Mouse (Mus musculus): Measurements from ENCODE around the gene Rngtt. TPM values are rescaled to one million over a fixed set of nuclear protein-coding genes. Genes with fewer than 3 reads are reported as not detected.

The Rngtt gene
- polyA plus RNA-seq, 1 experiment from 2014 or later: 14.3 TPM

DNA sequence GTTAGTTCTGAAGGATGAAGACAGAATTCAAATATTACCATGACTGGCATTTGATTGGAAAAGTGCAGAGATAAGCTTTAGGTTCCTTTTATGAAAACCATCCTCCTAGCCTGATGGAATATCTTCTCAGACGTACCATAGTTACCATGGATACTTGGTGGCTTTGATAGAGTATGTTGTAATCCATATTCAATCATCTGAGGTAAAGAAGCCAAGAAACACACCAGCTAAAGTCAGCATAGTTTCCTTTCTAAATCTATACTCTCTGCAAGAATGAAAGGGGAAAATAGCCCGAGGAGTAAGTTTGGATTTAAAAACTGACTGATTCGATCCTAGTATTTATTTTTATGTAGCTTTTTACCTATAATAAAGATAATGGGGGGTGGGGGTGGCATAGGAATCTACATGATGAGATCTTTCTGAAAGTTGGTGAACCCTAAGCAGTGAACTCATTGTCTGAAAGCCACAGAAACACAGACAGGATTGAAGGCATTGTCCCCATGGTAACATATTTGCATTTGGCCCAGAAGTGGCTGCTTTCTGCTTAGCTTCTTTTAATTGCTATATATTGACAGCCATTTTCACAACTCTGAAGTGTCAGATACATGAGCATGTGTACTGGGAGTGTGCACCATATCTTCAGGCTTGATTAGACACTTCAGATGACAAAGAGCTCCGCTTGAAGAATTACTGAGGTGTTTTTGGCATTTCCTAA, 188.2 kb downstream of the Rngtt start:
- ATAC-seq (replicated peaks; ENCODE audit: low FRiP score, low read depth): no peak
- Histone ChIP-seq H3K4me1 (replicated peaks; ENCODE audit: insufficient read depth, low read length) (no peaks in the 10 kb centered on the region), H3K27ac (no peak overlapping the region), H3K4me3 (replicated peaks; ENCODE audit: low read depth, low read length) (no peak overlapping the region), H3K36me3 (ENCODE audit: insufficient read depth, low read length) (0 out of 2 replicates have a peak, but pooled peaks cover 3% of the 10 kb centered on the region), H3K9ac (ENCODE audit: low read depth, low read length) (no peak overlapping the region), H3K4me2 (ENCODE audit: low read length) (no peak overlapping the region), H3K9me3 (replicated peaks; ENCODE audit: low read length) (no peaks in the 10 kb centered on the region), H3K27me3 (ENCODE audit: insufficient read depth, low read length) (no peaks in the 10 kb centered on the region)
- no peak for DNase-seq (ENCODE audit: low spot score)
- no peak for TF ChIP-seq CTCF (IDR thresholded peaks at IDR 0.05; ENCODE audit: low read depth)
- WGBS: 90% methylated on average over 4 of the region's 4 CpGs

DNA sequence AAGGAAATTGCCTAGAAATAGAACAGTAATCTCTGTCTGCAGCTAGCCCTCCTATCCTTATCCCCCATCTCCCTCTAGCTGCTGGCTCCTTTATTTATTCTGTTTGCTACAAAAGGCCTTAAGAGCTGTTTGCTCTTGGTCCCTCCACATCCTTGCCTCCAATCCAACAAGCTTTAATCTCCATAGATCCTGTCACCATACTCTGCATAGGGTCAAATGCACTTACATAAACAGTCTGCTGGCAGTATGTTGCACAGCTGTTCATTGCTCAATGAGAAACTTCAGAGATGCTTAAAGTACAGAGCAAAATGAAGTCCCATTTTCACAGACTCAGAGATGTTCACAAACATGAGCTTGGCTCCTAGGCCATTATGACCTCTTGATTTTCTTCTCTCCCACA, 196.5 kb downstream of the Rngtt start:
- Histone ChIP-seq H3K36me3 (ENCODE audit: insufficient read depth, low read length) (0 out of 2 replicates have a peak, but pooled peaks cover 4% of the 10 kb centered on the region), H3K27ac (no peak overlapping the region), H3K9ac (ENCODE audit: low read depth, low read length) (no peak overlapping the region), H3K4me1 (replicated peaks; ENCODE audit: insufficient read depth, low read length) (no peaks in the 10 kb centered on the region), H3K4me2 (ENCODE audit: low read length) (no peak overlapping the region), H3K4me3 (replicated peaks; ENCODE audit: low read depth, low read length) (no peak overlapping the region), H3K27me3 (ENCODE audit: insufficient read depth, low read length) (no peaks in the 10 kb centered on the region), H3K9me3 (replicated peaks; ENCODE audit: low read length) (no peaks in the 10 kb centered on the region)
- DNase-seq (ENCODE audit: low spot score): peak; percentile 25
- TF ChIP-seq CTCF (IDR thresholded peaks at IDR 0.05; ENCODE audit: low read depth): no peak
- no peak for ATAC-seq (replicated peaks; ENCODE audit: low FRiP score, low read depth)

DNA sequence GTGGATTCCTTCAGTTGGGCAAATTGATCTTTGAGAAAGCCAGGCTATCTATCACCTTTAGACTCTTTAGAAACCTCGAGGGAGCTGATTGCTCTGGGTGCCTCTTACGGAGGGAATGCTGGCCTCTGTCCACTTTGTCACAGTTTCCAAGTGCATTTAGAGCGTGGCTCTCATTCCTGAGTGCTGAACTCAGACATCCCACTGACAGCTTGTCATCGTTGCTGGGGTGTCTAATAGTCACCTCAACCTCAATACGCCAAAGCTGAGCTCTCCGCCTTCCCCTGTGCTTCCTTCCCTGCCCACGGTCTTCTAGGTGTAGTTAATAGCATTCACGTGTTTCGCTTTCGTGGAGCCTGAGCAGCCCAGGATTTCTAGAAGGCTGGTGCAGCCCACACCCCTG, 200.4 kb downstream of the Rngtt start:
- no peak for ATAC-seq (replicated peaks; ENCODE audit: low FRiP score, low read depth)
- DNase-seq (ENCODE audit: low spot score): no peak
- no peaks in the 10 kb centered on the region for H3K27me3 ChIP-seq (ENCODE audit: insufficient read depth, low read length)
- no peak overlapping the region for H3K4me3 ChIP-seq (replicated peaks; ENCODE audit: low read depth, low read length)
- H3K9ac ChIP-seq (ENCODE audit: low read depth, low read length): no peak overlapping the region
- TF ChIP-seq CTCF (IDR thresholded peaks at IDR 0.05; ENCODE audit: low read depth): no peak
- H3K36me3 ChIP-seq (ENCODE audit: insufficient read depth, low read length): no peaks in the 10 kb centered on the region
- WGBS: 75% methylated on average over 10 of the region's 10 CpGs
- H3K4me1 ChIP-seq (replicated peaks; ENCODE audit: insufficient read depth, low read length): no peaks in the 10 kb centered on the region
- H3K9me3 ChIP-seq (replicated peaks; ENCODE audit: low read length): no peaks in the 10 kb centered on the region
- no peak overlapping the region for H3K27ac ChIP-seq
- no peak overlapping the region for H3K4me2 ChIP-seq (ENCODE audit: low read length)

DNA sequence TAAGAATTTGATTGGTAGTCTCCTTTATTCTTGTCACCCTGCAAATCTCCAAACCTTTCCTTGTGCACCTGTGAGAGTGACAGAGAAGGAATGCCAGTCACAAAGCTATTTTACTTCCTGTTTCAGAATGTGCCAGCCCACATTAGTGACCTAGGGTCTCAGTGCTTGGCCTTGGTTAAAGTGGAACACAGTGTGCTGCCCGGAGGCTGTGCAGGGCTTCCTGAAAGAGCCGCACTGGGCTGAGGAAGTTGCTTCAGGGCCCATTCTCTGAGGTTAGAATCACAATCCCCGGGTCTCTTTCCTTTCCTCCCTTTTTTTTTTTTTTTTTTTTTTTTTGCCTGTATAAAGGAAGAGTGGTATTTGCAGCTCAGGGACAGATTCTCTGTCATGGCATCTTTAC, 203.3 kb downstream of the Rngtt start:
- WGBS: 39% methylated on average over 3 of the region's 3 CpGs
- H3K4me2 ChIP-seq (ENCODE audit: low read length): no peak overlapping the region
- H3K36me3 ChIP-seq (ENCODE audit: insufficient read depth, low read length): no peaks in the 10 kb centered on the region
- H3K4me3 ChIP-seq (replicated peaks; ENCODE audit: low read depth, low read length): no peak overlapping the region
- no peaks in the 10 kb centered on the region for H3K9me3 ChIP-seq (replicated peaks; ENCODE audit: low read length)
- no peaks in the 10 kb centered on the region for H3K4me1 ChIP-seq (replicated peaks; ENCODE audit: insufficient read depth, low read length)
- no peak overlapping the region for H3K9ac ChIP-seq (ENCODE audit: low read depth, low read length)
- H3K27ac ChIP-seq: no peak overlapping the region
- ATAC-seq (replicated peaks; ENCODE audit: low FRiP score, low read depth): no peak
- DNase-seq (ENCODE audit: low spot score): no peak
- TF ChIP-seq CTCF (IDR thresholded peaks at IDR 0.05; ENCODE audit: low read depth): no peak
- H3K27me3 ChIP-seq (ENCODE audit: insufficient read depth, low read length): no peaks in the 10 kb centered on the region

- no peak for TF ChIP-seq CTCF (IDR thresholded peaks at IDR 0.05; ENCODE audit: low read depth)
- 92% methylated on average over 10 of the region's 10 CpGs for WGBS
- ATAC-seq (replicated peaks; ENCODE audit: low FRiP score, low read depth) (no peak), DNase-seq (ENCODE audit: low spot score) (no peak)
- Histone ChIP-seq H3K27me3 (ENCODE audit: insufficient read depth, low read length) (no peaks in the 10 kb centered on the region), H3K27ac (no peak overlapping the region), H3K4me3 (replicated peaks; ENCODE audit: low read depth, low read length) (no peak overlapping the region), H3K36me3 (ENCODE audit: insufficient read depth, low read length) (no peaks in the 10 kb centered on the region), H3K9ac (ENCODE audit: low read depth, low read length) (no peak overlapping the region), H3K4me1 (replicated peaks; ENCODE audit: insufficient read depth, low read length) (no peaks in the 10 kb centered on the region), H3K4me2 (ENCODE audit: low read length) (no peak overlapping the region), H3K9me3 (replicated peaks; ENCODE audit: low read length) (no peaks in the 10 kb centered on the region)
These were observed 204.2 kb downstream of the Rngtt start for GRCm38 (mm10) chr4:33514108-33515000.

- DNase-seq (ENCODE audit: low spot score) (no peak), ATAC-seq (replicated peaks; ENCODE audit: low FRiP score, low read depth) (no peak)
- TF ChIP-seq CTCF (IDR thresholded peaks at IDR 0.05; ENCODE audit: low read depth): no peak
- no peaks in the 10 kb centered on the region for H3K9me3 ChIP-seq (replicated peaks; ENCODE audit: low read length)
- no peaks in the 10 kb centered on the region for H3K36me3 ChIP-seq (ENCODE audit: insufficient read depth, low read length)
- H3K4me2 ChIP-seq (ENCODE audit: low read length): no peak overlapping the region
- H3K27me3 ChIP-seq (ENCODE audit: insufficient read depth, low read length): no peaks in the 10 kb centered on the region
- no peak overlapping the region for H3K4me3 ChIP-seq (replicated peaks; ENCODE audit: low read depth, low read length)
- 94% methylated on average over 7 of the region's 7 CpGs for WGBS
- no peak overlapping the region for H3K27ac ChIP-seq
- H3K4me1 ChIP-seq (replicated peaks; ENCODE audit: insufficient read depth, low read length): no peaks in the 10 kb centered on the region
- H3K9ac ChIP-seq (ENCODE audit: low read depth, low read length): no peak overlapping the region
These were observed 210.1 kb downstream of the Rngtt start for GRCm38 (mm10) chr4:33520196-33520595.

Data from kidney, postnatal 0 days (tissue).